Mouse (Mus musculus) spleen, adult 2 months (tissue): Measurements from ENCODE around the gene B4galt4.

ENCODE experiments used
- CTCF ChIP-seq: fragments of 200-500 bp; IDR thresholded peaks from 2 replicates; pipeline ENCODE4 v1.5.1; 2011; ENCODE audit warnings: mild to moderate bottlenecking, inconsistent platforms; ENCODE audit not compliant: insufficient read depth, insufficient read length, insufficient replicate concordance; ENCODE audit errors: extremely low read depth
- POLR2A ChIP-seq: fragments of 200-500 bp; IDR thresholded peaks from 2 replicates; pipeline ENCODE4 v1.6.1; 2011; ENCODE audit warnings: low read depth, low read length, inconsistent platforms

DNA sequence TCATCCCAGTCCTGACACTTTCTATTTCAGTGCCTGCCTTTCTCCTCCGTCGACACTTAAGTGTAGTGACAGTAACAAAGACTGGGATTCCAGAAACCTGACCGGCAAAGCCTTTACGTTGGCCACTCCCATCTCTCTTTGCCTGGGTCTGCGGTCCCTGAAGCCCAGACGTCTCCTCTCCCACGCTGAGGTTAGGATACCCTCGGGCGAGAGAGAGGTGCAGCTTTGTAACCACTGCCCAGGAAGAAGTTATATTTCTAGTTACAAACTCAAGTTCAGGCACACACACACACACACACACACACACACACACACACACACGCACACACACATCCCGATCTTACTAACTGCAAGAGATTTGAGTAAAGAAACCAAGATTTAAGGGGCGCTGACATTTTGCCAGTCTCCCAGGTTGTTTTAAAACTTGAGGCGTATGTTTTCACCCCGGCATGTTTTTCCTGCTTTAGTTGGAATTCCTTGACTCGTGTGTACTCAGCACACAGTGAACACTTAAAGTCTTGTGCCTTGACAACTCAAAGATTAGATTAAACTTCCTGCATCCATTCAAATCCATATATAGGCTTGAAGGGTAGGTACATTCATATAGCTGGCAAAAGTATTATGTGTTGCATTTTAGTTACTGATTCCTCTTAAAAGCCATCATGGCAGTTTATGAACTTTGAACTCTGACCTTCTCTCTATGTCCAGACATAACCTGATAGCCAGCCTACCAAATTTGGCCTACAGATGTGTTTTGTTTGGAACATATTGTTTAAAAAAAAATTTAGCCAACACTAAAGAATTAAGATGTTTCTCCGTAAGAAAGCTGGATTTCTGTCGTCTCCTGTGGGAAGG lies 28.4 kb upstream of the B4galt4 start:
- TF ChIP-seq POLR2A: no peak
- no peak for TF ChIP-seq CTCF
